Mouse (Mus musculus) ovary, postnatal 10 days (tissue): Measurements from ENCODE around the gene Fam160b1.
A peak's percentile ranks its signal among the peaks of the same experiment; 100 is the strongest.

Experiments
- DNase-seq: peaks from one replicate; pipeline ENCODE4 v3.0.0; 2022; ENCODE audit warnings: low spot score

Gene Fam160b1

GRCm38 (mm10) chr19:57344678-57345077 lies 15.8 kb upstream of the Fam160b1 start:
- no peak for DNase-seq

- no peak for DNase-seq
Measured at GRCm38 (mm10) chr19:57349096-57349495, 11.4 kb upstream of the Fam160b1 start.

- DNase-seq, result no peak
Measured at GRCm38 (mm10) chr19:57352337-57352935, 8.0 kb upstream of the Fam160b1 start.

GRCm38 (mm10) chr19:57353228-57353627 lies 7.3 kb upstream of the Fam160b1 start:
- no peak for DNase-seq

- DNase-seq, result no peak
Measured at GRCm38 (mm10) chr19:57354050-57354449, 6.4 kb upstream of the Fam160b1 start.

- no peak for DNase-seq
Measured at GRCm38 (mm10) chr19:57354715-57355114, 5.8 kb upstream of the Fam160b1 start.

GRCm38 (mm10) chr19:57355451-57356251 lies 4.8 kb upstream of the Fam160b1 start:
- DNase-seq, result no peak

- no peak for DNase-seq
Measured at GRCm38 (mm10) chr19:57356273-57356672, 4.2 kb upstream of the Fam160b1 start.

GRCm38 (mm10) chr19:57357244-57357643 lies 3.2 kb upstream of the Fam160b1 start:
- DNase-seq, result no peak

GRCm38 (mm10) chr19:57357811-57358210 lies 2.7 kb upstream of the Fam160b1 start:
- no peak for DNase-seq

- DNase-seq, result no peak
Measured at GRCm38 (mm10) chr19:57358322-57358721, 2.2 kb upstream of the Fam160b1 start.

- no peak for DNase-seq
Measured at GRCm38 (mm10) chr19:57358836-57359598, 1.5 kb upstream of the Fam160b1 start.

GRCm38 (mm10) chr19:57359701-57360326 lies 666 bp upstream of the Fam160b1 start:
- no peak for DNase-seq

GRCm38 (mm10) chr19:57361131-57361938 lies 855 bp downstream of the Fam160b1 start:
- peak; percentile 61 for DNase-seq

GRCm38 (mm10) chr19:57361939-57362307 lies 1.4 kb downstream of the Fam160b1 start:
- DNase-seq, result no peak

GRCm38 (mm10) chr19:57362586-57362985 lies 2.1 kb downstream of the Fam160b1 start:
- no peak for DNase-seq

GRCm38 (mm10) chr19:57363076-57363475 lies 2.6 kb downstream of the Fam160b1 start:
- no peak for DNase-seq

GRCm38 (mm10) chr19:57363538-57363937 lies 3.1 kb downstream of the Fam160b1 start:
- no peak for DNase-seq

GRCm38 (mm10) chr19:57364942-57365673 lies 4.6 kb downstream of the Fam160b1 start:
- DNase-seq, result no peak

GRCm38 (mm10) chr19:57366007-57366406 lies 5.5 kb downstream of the Fam160b1 start:
- no peak for DNase-seq

GRCm38 (mm10) chr19:57366626-57367025 lies 6.1 kb downstream of the Fam160b1 start:
- no peak for DNase-seq
